Mouse (Mus musculus) neural tube, embryonic 12.5 days (tissue): ENCODE results near the gene Ndrg3. TPM values are rescaled to one million over a fixed set of nuclear protein-coding genes. Genes with fewer than 3 reads are reported as not detected.
"Not testable (repeated sequence)": the region's sequence is repeated elsewhere in the genome, so short reads cannot be mapped to it uniquely, and the experiment has no call there.

Source experiments
- ATAC-seq: fragments of 200-750 bp; cut with Nextera tagmentation; 2 replicates; pipeline ENCODE4 v1.8.0; 2017; ENCODE audit warnings: low read depth, mild to moderate bottlenecking, moderate TSS enrichment, moderate library complexity; ENCODE audit not compliant: low FRiP score
- H3K27ac ChIP-seq: fragments of 300-500 bp; sonication (generic); 2 replicates; pipeline ENCODE4 v1.5.1; 2016
- H3K27me3 ChIP-seq: fragments of 300-500 bp; sonication (generic); replicated peaks from 2 replicates; pipeline ENCODE4 v1.6.1; 2016; ENCODE audit warnings: mild to moderate bottlenecking
- H3K36me3 ChIP-seq: fragments of 300-500 bp; sonication (generic); 2 replicates; pipeline ENCODE4 v1.6.1; 2016; ENCODE audit warnings: mild to moderate bottlenecking
- H3K4me1 ChIP-seq: fragments of 300-500 bp; sonication (generic); 2 replicates; pipeline ENCODE4 v1.6.1; 2016
- H3K4me2 ChIP-seq: fragments of 300-500 bp; sonication (generic); replicated peaks from 2 replicates; pipeline ENCODE4 v1.6.1; 2016; ENCODE audit warnings: mild to moderate bottlenecking
- H3K4me3 ChIP-seq: fragments of 300-500 bp; sonication (generic); 2 replicates; pipeline ENCODE4 v1.5.1; 2016
- H3K9ac ChIP-seq: fragments of 300-500 bp; sonication (generic); 2 replicates; pipeline ENCODE4 v1.6.1; 2016; ENCODE audit warnings: mild to moderate bottlenecking
- H3K9me3 ChIP-seq: fragments of 300-500 bp; sonication (generic); 2 replicates; pipeline ENCODE4 v1.6.1; 2016; ENCODE audit warnings: mild to moderate bottlenecking
- WGBS: fragments of 180-500 bp; shearing (Covaris S2); methylation state at CpG from one replicate; pipeline ENCODE4 v1.1.7; 2016; 5-methylcytosine and 5-hydroxymethylcytosine counted together
- polyA plus RNA-seq: library from polyadenylated mRNA; unstranded; fragments of >200 nt; fragmentation: Nextera tagmentation; extraction: Ambion mirVana; gene quantifications from 2 replicates; pipeline ENCODE4 v1.2.1, GENCODE M21; 2016

Gene Ndrg3
- polyA plus RNA-seq, 1 experiment from 2014 or later: 63.4 TPM

GRCm38 (mm10) chr2:156913191-156913590, 78.7 kb downstream of the Ndrg3 start:
- no peak overlapping the region for H3K4me2 ChIP-seq
- H3K4me3 ChIP-seq: no peak overlapping the region
- no peaks in the 10 kb centered on the region for H3K4me1 ChIP-seq
- no peaks in the 10 kb centered on the region for H3K36me3 ChIP-seq
- WGBS: 79% methylated on average over 5 of the region's 5 CpGs
- no peaks in the 10 kb centered on the region for H3K27me3 ChIP-seq
- ATAC-seq: no peak
- H3K9ac ChIP-seq: no peak overlapping the region
- no peak overlapping the region for H3K27ac ChIP-seq
- H3K9me3 ChIP-seq: no peaks in the 10 kb centered on the region

- 29% methylated on average over 4 of the region's 4 CpGs for WGBS
- H3K27ac ChIP-seq, H3K4me1 ChIP-seq, H3K36me3 ChIP-seq, ATAC-seq, H3K9me3 ChIP-seq, H3K4me2 ChIP-seq, H3K27me3 ChIP-seq, H3K9ac ChIP-seq, H3K4me3 ChIP-seq: not testable (repeated sequence)
These were observed 85.9 kb downstream of the Ndrg3 start for GRCm38 (mm10) chr2:156905931-156906330.

- no peaks in the 10 kb centered on the region for H3K27me3 ChIP-seq
- no peak overlapping the region for H3K9ac ChIP-seq
- no peak overlapping the region for H3K4me3 ChIP-seq
- no peaks in the 10 kb centered on the region for H3K4me1 ChIP-seq
- H3K27ac ChIP-seq: no peak overlapping the region
- ATAC-seq: no peak
- H3K4me2 ChIP-seq: no peak overlapping the region
- WGBS: 27% methylated on average over 6 of the region's 6 CpGs
- no peaks in the 10 kb centered on the region for H3K9me3 ChIP-seq
- no peaks in the 10 kb centered on the region for H3K36me3 ChIP-seq
These were observed 86.7 kb downstream of the Ndrg3 start for GRCm38 (mm10) chr2:156904976-156905717.

- Histone ChIP-seq H3K9ac (no peak overlapping the region), H3K36me3 (no peaks in the 10 kb centered on the region), H3K27me3 (no peaks in the 10 kb centered on the region), H3K27ac (no peak overlapping the region), H3K9me3 (no peaks in the 10 kb centered on the region), H3K4me1 (no peaks in the 10 kb centered on the region), H3K4me3 (no peak overlapping the region), H3K4me2 (no peak overlapping the region)
- ATAC-seq: no peak
- 31% methylated on average over 2 of the region's 2 CpGs for WGBS
These were observed 88.5 kb downstream of the Ndrg3 start for GRCm38 (mm10) chr2:156903367-156903766.

- ATAC-seq, H3K9ac ChIP-seq, H3K36me3 ChIP-seq, H3K27me3 ChIP-seq, H3K4me1 ChIP-seq, H3K4me3 ChIP-seq, H3K9me3 ChIP-seq, H3K27ac ChIP-seq, H3K4me2 ChIP-seq: not testable (repeated sequence)
- WGBS: 87% methylated on average over 4 of the region's 4 CpGs
These were observed 89.4 kb downstream of the Ndrg3 start for GRCm38 (mm10) chr2:156902411-156902810.

- 82% methylated on average over 6 of the region's 6 CpGs for WGBS
- Histone ChIP-seq H3K9ac (no peak overlapping the region), H3K27ac (no peak overlapping the region), H3K27me3 (no peaks in the 10 kb centered on the region), H3K4me1 (no peaks in the 10 kb centered on the region), H3K9me3 (no peaks in the 10 kb centered on the region), H3K4me3 (no peak overlapping the region), H3K4me2 (no peak overlapping the region), H3K36me3 (no peaks in the 10 kb centered on the region)
- no peak for ATAC-seq
These were observed 90.0 kb downstream of the Ndrg3 start for GRCm38 (mm10) chr2:156901883-156902282.

GRCm38 (mm10) chr2:156901344-156901743, 90.5 kb downstream of the Ndrg3 start:
- H3K4me2 ChIP-seq: no peak overlapping the region
- H3K4me1 ChIP-seq: no peaks in the 10 kb centered on the region
- H3K27ac ChIP-seq: no peak overlapping the region
- H3K27me3 ChIP-seq: no peaks in the 10 kb centered on the region
- WGBS: 56% methylated on average over 2 of the region's 2 CpGs
- no peak overlapping the region for H3K9ac ChIP-seq
- no peaks in the 10 kb centered on the region for H3K36me3 ChIP-seq
- no peaks in the 10 kb centered on the region for H3K9me3 ChIP-seq
- no peak for ATAC-seq
- H3K4me3 ChIP-seq: no peak overlapping the region

GRCm38 (mm10) chr2:156899184-156899583, 92.7 kb downstream of the Ndrg3 start:
- Histone ChIP-seq H3K4me1 (no peaks in the 10 kb centered on the region), H3K27ac (no peak overlapping the region), H3K4me2 (no peak overlapping the region), H3K36me3 (no peaks in the 10 kb centered on the region), H3K9ac (no peak overlapping the region), H3K4me3 (no peak overlapping the region), H3K9me3 (no peaks in the 10 kb centered on the region), H3K27me3 (no peaks in the 10 kb centered on the region)
- no peak for ATAC-seq
- WGBS: 82% methylated on average over 4 of the region's 4 CpGs

GRCm38 (mm10) chr2:156898374-156898773, 93.5 kb downstream of the Ndrg3 start:
- no peak overlapping the region for H3K9ac ChIP-seq
- no peaks in the 10 kb centered on the region for H3K27me3 ChIP-seq
- H3K4me1 ChIP-seq: no peaks in the 10 kb centered on the region
- H3K4me3 ChIP-seq: no peak overlapping the region
- no peaks in the 10 kb centered on the region for H3K36me3 ChIP-seq
- H3K4me2 ChIP-seq: no peak overlapping the region
- no peak for ATAC-seq
- no peak overlapping the region for H3K27ac ChIP-seq
- H3K9me3 ChIP-seq: no peaks in the 10 kb centered on the region
- WGBS: 85% methylated on average over 4 of the region's 4 CpGs

- no peak overlapping the region for H3K4me3 ChIP-seq
- 91% methylated on average over 9 of the region's 9 CpGs for WGBS
- no peaks in the 10 kb centered on the region for H3K9me3 ChIP-seq
- no peak overlapping the region for H3K9ac ChIP-seq
- H3K36me3 ChIP-seq: no peaks in the 10 kb centered on the region
- no peak overlapping the region for H3K4me2 ChIP-seq
- H3K27ac ChIP-seq: no peak overlapping the region
- no peak for ATAC-seq
- no peaks in the 10 kb centered on the region for H3K27me3 ChIP-seq
- H3K4me1 ChIP-seq: peaks cover 4% of the 10 kb centered on the region; the same call in 1 of the 2 replicates
These were observed 94.8 kb downstream of the Ndrg3 start for GRCm38 (mm10) chr2:156897034-156897433.

GRCm38 (mm10) chr2:156896384-156896914, 95.4 kb downstream of the Ndrg3 start:
- WGBS: 77% methylated on average over 9 of the region's 9 CpGs
- no peak overlapping the region for H3K9ac ChIP-seq
- no peak for ATAC-seq
- no peak overlapping the region for H3K4me3 ChIP-seq
- no peaks in the 10 kb centered on the region for H3K36me3 ChIP-seq
- no peak overlapping the region for H3K4me2 ChIP-seq
- H3K27me3 ChIP-seq: no peaks in the 10 kb centered on the region
- H3K9me3 ChIP-seq: no peaks in the 10 kb centered on the region
- no peak overlapping the region for H3K27ac ChIP-seq
- H3K4me1 ChIP-seq: peaks cover 4% of the 10 kb centered on the region; the same call in 1 of the 2 replicates

GRCm38 (mm10) chr2:156894496-156895265, 97.2 kb downstream of the Ndrg3 start:
- Histone ChIP-seq H3K9ac (no peak overlapping the region), H3K4me2 (no peak overlapping the region), H3K9me3 (no peaks in the 10 kb centered on the region), H3K27ac (no peak overlapping the region), H3K4me3 (no peak overlapping the region), H3K36me3 (no peaks in the 10 kb centered on the region), H3K4me1 (peaks cover 4% of the 10 kb centered on the region; the same call in 1 of the 2 replicates), H3K27me3 (no peaks in the 10 kb centered on the region)
- 85% methylated on average over 15 of the region's 15 CpGs for WGBS
- no peak for ATAC-seq
